ENCODE assay signal across 8 mouse cellular contexts in genomic region chr17:34712951-34713350, GRCm38 (mm10). TPM values are rescaled to one million over a fixed set of nuclear protein-coding genes. Genes with fewer than 3 reads are reported as not detected.
DNase-seq lines count a peak whose midpoint lies in the region; ATAC-seq and TF ChIP-seq lines count a peak whose summit lies in the region.
"Had no signal": no experiment of that assay in that cellular context is flagged by ENCODE, and none has a peak within 500 bp of the region (broad histone marks: within the 10 kb centered on the region; RNA-seq: fewer than 3 reads in every experiment).

No protein-coding gene starts in this region.

- no peak overlapping the region for H3K4me2 ChIP-seq in lung, embryonic 16.5 days (ENCODE audit: low read depth, low read length)
- H3K4me2 ChIP-seq: heart, embryonic 13.5 days had no signal

- H3K4me3 ChIP-seq in gastrocnemius, adult 2 months = no peak overlapping the region
- H3K4me3 ChIP-seq in lung, embryonic 16.5 days (ENCODE audit: low read length) = no peak overlapping the region
- H3K4me3 ChIP-seq: heart, embryonic 13.5 days had no signal

- WGBS in lung, embryonic 16.5 days = 29% methylated on average over 6 of the region's 6 CpGs

- no peaks in the 10 kb centered on the region; the same call in 1 of the 2 replicates for H3K27me3 ChIP-seq in lung, embryonic 16.5 days (ENCODE audit: control insufficient read depth, insufficient read depth, low read depth, low read length)
- H3K27me3 ChIP-seq: heart, embryonic 13.5 days had no signal

- no peaks in the 10 kb centered on the region for H3K4me1 ChIP-seq in lung, embryonic 16.5 days (replicated peaks; ENCODE audit: control insufficient read depth, insufficient read depth, low read length)
- H3K4me1 ChIP-seq: heart, embryonic 13.5 days had no signal

- TF ChIP-seq POLR2A in brain, embryonic 14.5 days (IDR thresholded peaks at IDR 0.05; ENCODE audit: borderline replicate concordance, extremely low read depth, insufficient read depth, insufficient read length, poor library complexity, severe bottlenecking) = no peak

- H3K36me3 ChIP-seq in lung, embryonic 16.5 days (ENCODE audit: control insufficient read depth, insufficient read depth, low read length) = no peaks in the 10 kb centered on the region
- H3K36me3 ChIP-seq: heart, embryonic 13.5 days had no signal

- intact Hi-C loops in gastrocnemius, adult 2 months (cut with DNase I) = loop anchor here (1.0 kb wide), 1 partner anchor 59 kb away; no protein-coding TSS in a partner anchor

- H3K27ac ChIP-seq in gastrocnemius, adult 2 months = no peak overlapping the region
- no peak overlapping the region for H3K27ac ChIP-seq in lung, embryonic 16.5 days (ENCODE audit: low read length)
- H3K27ac ChIP-seq: heart, embryonic 13.5 days had no signal

- no peak overlapping the region for H3K9ac ChIP-seq in lung, embryonic 16.5 days (ENCODE audit: low read length)
- H3K9ac ChIP-seq: heart, embryonic 13.5 days had no signal

- ATAC-seq in lung, embryonic 16.5 days (ENCODE audit: low read depth) = peak; percentile 53; the same call in 1 of the 2 replicates

- no peaks in the 10 kb centered on the region for H3K9me3 ChIP-seq in lung, embryonic 16.5 days (ENCODE audit: control insufficient read depth, low read length)
- H3K9me3 ChIP-seq: heart, embryonic 13.5 days had no signal

- peak; percentile 53 for DNase-seq in 3134 (ENCODE audit: extremely low read depth, insufficient read length, low spot score)
- peak; percentile 80 for DNase-seq in 3T3-L1 (ENCODE audit: low read depth, low spot score)
- DNase-seq in brain, embryonic 14.5 days (ENCODE audit: low read depth) = peak; percentile 29
- DNase-seq in gastrocnemius, adult 2 months = peak; percentile 70
- DNase-seq in kidney, postnatal 25 days = peak; percentile 79 to 81
- DNase-seq in spleen, postnatal 36 days (ENCODE audit: low spot score in 2 of 2) = peak; percentile 9 to 12

- TF ChIP-seq CTCF in brain, embryonic 14.5 days (IDR thresholded peaks at IDR 0.05; ENCODE audit: borderline replicate concordance, extremely low read depth, insufficient read depth, insufficient read length) = peak; percentile 51; the same call in 1 of the 2 replicates
- TF ChIP-seq CTCF in gastrocnemius, adult 2 months (IDR thresholded peaks at IDR 0.05) = peak; percentile 67

RNA-seq across cellular contexts. Expression of gene C4b, which starts 30.7 kb away (rescaled TPM):
- polyA plus RNA-seq in brain, embryonic 14.5 days (2012; rRNA removed) = 0.04 TPM in 2 replicates
- total RNA-seq in gastrocnemius, adult 2 months (2021) = 1 to 10 TPM; 2.4 to 3.4 TPM
- 0.14 and 0.70 TPM in 2 replicates for polyA plus RNA-seq in lung, embryonic 16.5 days (2015; fragmentation: Nextera tagmentation; extraction: Ambion mirVana)

RNA-seq across cellular contexts. Expression of gene Tnxb, which starts 42.6 kb away (rescaled TPM):
- 0.33 and 0.70 TPM in 2 replicates for polyA plus RNA-seq in brain, embryonic 14.5 days (2012; rRNA removed)
- total RNA-seq in gastrocnemius, adult 2 months (2021) = 10 to 100 TPM; 30.7 to 41.6 TPM
- polyA plus RNA-seq in lung, embryonic 16.5 days (2015; fragmentation: Nextera tagmentation; extraction: Ambion mirVana) = 0.62 and 1.1 TPM in 2 replicates

Comparison
In these comparisons a context has a peak if more than half of its experiments do, and no peak if none do; other contexts are left out.
1. DNase-seq: peak in every context shown above with its lines; median percentile 80 in 3T3-L1; 80 in kidney, postnatal 25 days; 70 in gastrocnemius, adult 2 months; 53 in 3134; 29 in brain, embryonic 14.5 days; 10 in spleen, postnatal 36 days.